Mouse (Mus musculus) cortical plate, adult 2 months (tissue): Measurements from ENCODE around the gene Gabrg3. TPM values are rescaled to one million over a fixed set of nuclear protein-coding genes. Genes with fewer than 3 reads are reported as not detected.
A peak's percentile ranks its signal among the peaks of the same experiment; 100 is the strongest.

Source experiments
- H3K27ac ChIP-seq: fragments of 200-500 bp; 2 replicates; pipeline ENCODE4 v1.5.1; 2012; ENCODE audit warnings: low read length, control low read depth, inconsistent platforms; ENCODE audit not compliant: insufficient read depth
- H3K4me1 ChIP-seq: fragments of 200-500 bp; 2 replicates; pipeline ENCODE4 v1.6.1; 2011; ENCODE audit warnings: low read length; ENCODE audit not compliant: control insufficient read depth, insufficient read depth
- H3K4me3 ChIP-seq: fragments of 200-500 bp; 2 replicates; pipeline ENCODE4 v1.5.1; 2011; ENCODE audit warnings: mild to moderate bottlenecking, low read length, control low read depth; ENCODE audit not compliant: insufficient read depth
- CTCF ChIP-seq: fragments of 200-500 bp; IDR thresholded peaks from 2 replicates; pipeline ENCODE4 v1.5.1; 2011; ENCODE audit warnings: mild to moderate bottlenecking, control low read depth, low read length; ENCODE audit not compliant: insufficient read depth; ENCODE audit errors: extremely low read depth
- POLR2A ChIP-seq: fragments of 200-500 bp; IDR thresholded peaks from 2 replicates; pipeline ENCODE4 v1.6.1; 2011; ENCODE audit warnings: mild to moderate bottlenecking, low read length, control low read depth; ENCODE audit not compliant: insufficient read depth; ENCODE audit errors: extremely low read depth
- polyA plus RNA-seq: library from polyadenylated mRNA; depleted of rRNA; stranded (reverse); fragments of >200 nt; gene quantifications from 2 replicates; pipeline ENCODE4 v1.2.3, GENCODE M21; 2012; rRNA removed

Gene Gabrg3
- 10.5 and 11.8 TPM in 2 replicates for polyA plus RNA-seq

GRCm38 (mm10) chr7:57386517-57387340 is at the start of gene Gabrg3:
Gene Gabrg3, minus strand, starts transcription at chr7:57387188.
- Histone ChIP-seq H3K27ac (peak within 1 kb of the TSS; percentile 90), H3K4me1 (no peaks in the 10 kb centered on the region), H3K4me3 (peak within 1 kb of the TSS; percentile 58)
- TF ChIP-seq POLR2A (no peak), CTCF (no peak)

- H3K27ac ChIP-seq: no peak overlapping the region
- TF ChIP-seq CTCF: no peak
- TF ChIP-seq POLR2A: no peak
Measured at GRCm38 (mm10) chr7:57422675-57423074, 35.7 kb upstream of the Gabrg3 start.

GRCm38 (mm10) chr7:57421044-57421443 is 34.1 kb upstream of the Gabrg3 start:
- peaks cover 3% of the 10 kb centered on the region; the same call in 1 of the 2 replicates for H3K4me1 ChIP-seq
- TF ChIP-seq POLR2A: no peak
- no peak for TF ChIP-seq CTCF
- H3K27ac ChIP-seq: no peak overlapping the region
- H3K4me3 ChIP-seq: no peak overlapping the region

More at GRCm38 (mm10) chr7:57422675-57423074, 35.7 kb upstream of the Gabrg3 start:
- Histone ChIP-seq H3K4me3 (no peak overlapping the region), H3K4me1 (peaks cover 3% of the 10 kb centered on the region; the same call in 1 of the 2 replicates)

GRCm38 (mm10) chr7:57419392-57419791 is 32.4 kb upstream of the Gabrg3 start, which contains the start of gene Gabrb3:
Gene Gabrb3, plus strand, starts transcription at chr7:57419692.
- H3K4me3 ChIP-seq: no peak within 1 kb of the TSS
- no peak for TF ChIP-seq POLR2A
- TF ChIP-seq CTCF: no peak
- no peak within 1 kb of the TSS for H3K27ac ChIP-seq
- peaks cover 3% of the 10 kb centered on the region; the same call in 1 of the 2 replicates for H3K4me1 ChIP-seq

GRCm38 (mm10) chr7:57412896-57413295 is 25.9 kb upstream of the Gabrg3 start:
- H3K4me1 ChIP-seq: no peaks in the 10 kb centered on the region
- no peak overlapping the region for H3K27ac ChIP-seq
- H3K4me3 ChIP-seq: no peak overlapping the region
- TF ChIP-seq POLR2A: no peak
- TF ChIP-seq CTCF: no peak

- no peaks in the 10 kb centered on the region for H3K4me1 ChIP-seq
- H3K4me3 ChIP-seq: no peak overlapping the region
- no peak overlapping the region for H3K27ac ChIP-seq
- TF ChIP-seq POLR2A: no peak
- TF ChIP-seq CTCF: no peak
Measured at GRCm38 (mm10) chr7:57411163-57411562, 24.2 kb upstream of the Gabrg3 start.

GRCm38 (mm10) chr7:57393551-57393950 is 6.6 kb upstream of the Gabrg3 start:
- TF ChIP-seq POLR2A (no peak), CTCF (no peak)
- no peak overlapping the region for H3K27ac ChIP-seq
- H3K4me1 ChIP-seq: no peaks in the 10 kb centered on the region
- no peak overlapping the region for H3K4me3 ChIP-seq

GRCm38 (mm10) chr7:57390046-57390445 is 3.1 kb upstream of the Gabrg3 start:
- Histone ChIP-seq H3K4me3 (no peak overlapping the region), H3K4me1 (no peaks in the 10 kb centered on the region), H3K27ac (no peak overlapping the region)
- TF ChIP-seq POLR2A: no peak
- peak; percentile 53 for TF ChIP-seq CTCF

- Histone ChIP-seq H3K4me1 (no peaks in the 10 kb centered on the region), H3K4me3 (peak overlapping the region; percentile 58), H3K27ac (no peak overlapping the region)
- TF ChIP-seq CTCF (0 out of 2 replicates have a peak, but pooled peaks have one; percentile 7), POLR2A (no peak)
Measured at GRCm38 (mm10) chr7:57387341-57387654, 310 bp upstream of the Gabrg3 start.

- TF ChIP-seq POLR2A: peak; percentile 23; the same call in 1 of the 2 replicates
- peak; percentile 73 for TF ChIP-seq CTCF
- Histone ChIP-seq H3K27ac (0 out of 2 replicates have a peak overlapping the region, but pooled peaks have one; percentile 9), H3K4me3 (peak overlapping the region; percentile 3), H3K4me1 (no peaks in the 10 kb centered on the region)
Measured at GRCm38 (mm10) chr7:57384112-57384511, 2.9 kb downstream of the Gabrg3 start.
